Mouse (Mus musculus) stomach, postnatal 0 days (tissue): ENCODE measurements around the gene Cldn24.

ENCODE experiments used
- CTCF ChIP-seq: IDR thresholded peaks from 2 replicates; pipeline ENCODE4 v1.5.1; 2016; ENCODE audit warnings: antibody characterized with exemption, low read depth, mild to moderate bottlenecking, moderate library complexity
- EP300 ChIP-seq: optimal IDR thresholded peaks from 2 replicates; pipeline ENCODE3; 2016; ENCODE audit warnings: antibody characterized with exemption

DNA sequence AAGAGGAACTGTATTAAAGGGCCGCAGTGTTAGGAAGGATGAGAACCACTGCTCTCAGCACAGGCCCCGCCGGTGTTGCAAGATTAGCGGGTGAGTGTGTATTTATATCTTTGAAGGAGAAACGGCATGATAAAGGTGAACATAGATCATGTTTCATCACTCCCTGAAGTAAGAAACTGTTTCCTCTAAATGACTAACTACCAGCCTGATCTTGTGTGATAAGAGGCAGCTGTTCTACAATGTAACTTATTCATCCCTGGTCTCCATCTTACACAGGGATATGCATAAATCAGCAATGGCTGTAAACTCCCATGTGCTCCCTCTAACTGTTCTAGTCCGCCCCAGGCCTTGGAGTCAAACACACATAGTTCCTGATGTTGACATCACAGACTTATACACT, 22.5 kb upstream of the Cldn24 start:
- TF ChIP-seq CTCF (no peak), EP300 (no peak)
